Mouse (Mus musculus) liver, embryonic 14.5 days (tissue): ENCODE results near the gene Cacna2d2. TPM values are rescaled to one million over a fixed set of nuclear protein-coding genes. Genes with fewer than 3 reads are reported as not detected.

Experiments
- ATAC-seq: fragments of 200-750 bp; cut with Nextera tagmentation; 2 replicates; pipeline ENCODE4 v1.8.0; 2017; ENCODE audit warnings: moderate number of reproducible peaks, mild to moderate bottlenecking, moderate library complexity; ENCODE audit not compliant: insufficient read depth
- DNase-seq, 3 experiments: peaks; one replicate each; pipeline ENCODE4 v3.0.0-alpha.2; 2012 to 2013; ENCODE audit warnings: low read depth in 3 of 3, low spot score in 3 of 3
- H3K27ac ChIP-seq: fragments of 300-500 bp; sonication (generic); 2 replicates; pipeline ENCODE4 v1.5.1; 2014; ENCODE audit warnings: moderate library complexity, mild to moderate bottlenecking, control low read depth, inconsistent platforms
- H3K27me3 ChIP-seq: fragments of 300-500 bp; sonication (generic); 2 replicates; pipeline ENCODE4 v1.6.1; 2014; ENCODE audit warnings: mild to moderate bottlenecking, low read length, moderate library complexity; ENCODE audit not compliant: control insufficient read depth, insufficient read depth
- H3K36me3 ChIP-seq: fragments of 300-500 bp; sonication (generic); replicated peaks from 2 replicates; pipeline ENCODE4 v1.6.1; 2014; ENCODE audit warnings: low read depth; ENCODE audit not compliant: control insufficient read depth, insufficient read depth
- H3K4me1 ChIP-seq, 2 experiments: fragments of 200-500 bp in 1 of 2; fragments of 300-500 bp in 1 of 2; sonication (generic) in 1 of 2; replicated peaks; 2 replicates each; pipeline ENCODE4 v1.6.1; 2012 to 2014; ENCODE audit warnings: antibody characterized with exemption in 1 of 2, inconsistent platforms in 1 of 2, low read length in 1 of 2; ENCODE audit not compliant: control insufficient read depth in 2 of 2, insufficient read depth in 2 of 2
- H3K4me2 ChIP-seq: fragments of 300-500 bp; sonication (generic); 2 replicates; pipeline ENCODE4 v1.6.1; 2014; ENCODE audit warnings: low read depth, mild to moderate bottlenecking, control low read depth, moderate library complexity
- H3K4me3 ChIP-seq, 2 experiments: fragments of 200-500 bp in 1 of 2; fragments of 300-500 bp in 1 of 2; sonication (generic) in 1 of 2; 2 replicates each; pipeline ENCODE4 v1.5.1; 2012 to 2014; ENCODE audit warnings: low read depth in 2 of 2, low read length in 2 of 2, mild to moderate bottlenecking in 2 of 2, control low read depth in 1 of 2, inconsistent platforms in 1 of 2, moderate library complexity in 1 of 2; ENCODE audit not compliant: insufficient read depth in 1 of 2
- H3K9ac ChIP-seq: fragments of 300-500 bp; sonication (generic); replicated peaks from 2 replicates; pipeline ENCODE4 v1.6.1; 2014; ENCODE audit warnings: mild to moderate bottlenecking, control low read depth, moderate library complexity
- H3K9me3 ChIP-seq: fragments of 300-500 bp; sonication (generic); 2 replicates; pipeline ENCODE4 v1.6.1; 2016; ENCODE audit warnings: low read length, mixed read lengths; ENCODE audit not compliant: control insufficient read depth
- CTCF ChIP-seq: IDR thresholded peaks from 2 replicates; pipeline ENCODE4 v1.5.1; 2016; ENCODE audit warnings: antibody characterized with exemption, low read depth, control low read depth
- EP300 ChIP-seq: IDR thresholded peaks from 2 replicates; pipeline ENCODE4 v1.6.1; 2016; ENCODE audit warnings: antibody characterized with exemption, low read depth
- WGBS: fragments of 180-500 bp; shearing (Covaris S2); extraction: QIAGEN DNeasy Blood & Tissue Kit; methylation state at CpG from one replicate; pipeline ENCODE4 v1.1.7; 2014; ENCODE audit not compliant: insufficient replicate concordance; 5-methylcytosine and 5-hydroxymethylcytosine counted together
- polyA plus RNA-seq, 2 experiments: library from polyadenylated mRNA; depleted of rRNA in 1 of 2; stranded (reverse) in 1 of 2; unstranded in 1 of 2; fragments of >200 nt; fragmentation: Nextera tagmentation in 1 of 2; extraction: Ambion mirVana in 1 of 2; gene quantifications; 2 replicates each; pipeline versions ENCODE4 v1.2.1 to v1.2.3; 2012 to 2014

The Cacna2d2 gene
- polyA plus RNA-seq, 2 experiments = 0.06 TPM; not detected in 1

- Histone ChIP-seq H3K9me3 (no peaks in the 10 kb centered on the region), H3K9ac (no peak overlapping the region), H3K4me1 (peaks cover 0 to 4% of the 10 kb centered on the region in 2 experiments; a peak in 2 of 4 replicates), H3K36me3 (no peaks in the 10 kb centered on the region), H3K27ac (no peak overlapping the region), H3K4me3 (no peak overlapping the region), H3K4me2 (no peak overlapping the region), H3K27me3 (no peaks in the 10 kb centered on the region; the same call in none of the 2 replicates)
- TF ChIP-seq CTCF (no peak), EP300 (no peak)
- DNase-seq = no peak
- 50% methylated on average over 11 of the region's 11 CpGs for WGBS
- no peak for ATAC-seq
Observed at GRCm38 (mm10) chr9:107451891-107452521, 52.6 kb downstream of the Cacna2d2 start.

- no peaks in the 10 kb centered on the region for H3K9me3 ChIP-seq
- no peak for TF ChIP-seq EP300
- peak; percentile 87 for TF ChIP-seq CTCF
- H3K36me3 ChIP-seq = no peaks in the 10 kb centered on the region
- no peak overlapping the region for H3K4me3 ChIP-seq
- H3K9ac ChIP-seq = no peak overlapping the region
- peak in 1 of 3 experiments; percentile 14 for DNase-seq
- no peaks in the 10 kb centered on the region; the same call in none of the 2 replicates for H3K27me3 ChIP-seq
- 13% methylated on average over 4 of the region's 4 CpGs for WGBS
- no peak overlapping the region for H3K27ac ChIP-seq
- H3K4me1 ChIP-seq = peaks cover 0 to 4% of the 10 kb centered on the region in 2 experiments; a peak in 2 of 4 replicates
- no peak for ATAC-seq
- no peak overlapping the region for H3K4me2 ChIP-seq
Observed at GRCm38 (mm10) chr9:107452552-107452951, 53.1 kb downstream of the Cacna2d2 start.

GRCm38 (mm10) chr9:107453151-107453550, 53.7 kb downstream of the Cacna2d2 start:
- ATAC-seq (no peak), DNase-seq (no peak)
- TF ChIP-seq EP300 = no peak
- TF ChIP-seq CTCF = peak; percentile 29
- Histone ChIP-seq H3K9me3 (no peaks in the 10 kb centered on the region), H3K27me3 (no peaks in the 10 kb centered on the region; the same call in 1 of the 2 replicates), H3K27ac (no peak overlapping the region), H3K4me2 (no peak overlapping the region), H3K36me3 (no peaks in the 10 kb centered on the region), H3K4me3 (no peak overlapping the region), H3K9ac (no peak overlapping the region), H3K4me1 (peaks cover 0 to 4% of the 10 kb centered on the region in 2 experiments; a peak in 2 of 4 replicates)
- 55% methylated on average over 8 of the region's 8 CpGs for WGBS

GRCm38 (mm10) chr9:107456667-107457066, 57.3 kb downstream of the Cacna2d2 start:
- 56% methylated on average over 15 of the region's 15 CpGs for WGBS
- Histone ChIP-seq H3K4me2 (no peak overlapping the region), H3K9ac (no peak overlapping the region), H3K27me3 (no peaks in the 10 kb centered on the region), H3K36me3 (no peaks in the 10 kb centered on the region), H3K4me1 (peaks cover 0 to 4% of the 10 kb centered on the region in 2 experiments; a peak in 2 of 4 replicates), H3K4me3 (no peak overlapping the region), H3K9me3 (no peaks in the 10 kb centered on the region), H3K27ac (no peak overlapping the region)
- no peak for ATAC-seq
- TF ChIP-seq EP300 = no peak
- TF ChIP-seq CTCF = no peak
- no peak for DNase-seq

GRCm38 (mm10) chr9:107462907-107463306, 63.5 kb downstream of the Cacna2d2 start:
- H3K9ac ChIP-seq = no peak overlapping the region
- no peak overlapping the region for H3K27ac ChIP-seq
- no peaks in the 10 kb centered on the region for H3K27me3 ChIP-seq
- 26% methylated on average over 5 of the region's 5 CpGs for WGBS
- H3K9me3 ChIP-seq = no peaks in the 10 kb centered on the region
- ATAC-seq (peak; percentile 80), DNase-seq (peak in 2 of 3 experiments; percentile 52)
- peak overlapping the region; percentile 9 for H3K4me2 ChIP-seq
- H3K36me3 ChIP-seq = no peaks in the 10 kb centered on the region
- H3K4me1 ChIP-seq = peaks cover 18 to 25% of the 10 kb centered on the region in 2 experiments
- no peak overlapping the region for H3K4me3 ChIP-seq
- TF ChIP-seq EP300 (peak; percentile 50; the same call in 1 of the 2 replicates), CTCF (no peak)
